In genomic region chr19:46592751-46593439, GRCm38 (mm10) we compare ENCODE assay signal across 19 mouse cellular contexts. TPM values are rescaled to one million over a fixed set of nuclear protein-coding genes. Genes with fewer than 3 reads are reported as not detected.
A peak's percentile ranks its signal among the peaks of the same experiment; 100 is the strongest.
DNase-seq lines count a peak whose midpoint lies in the region; ATAC-seq and TF ChIP-seq lines count a peak whose summit lies in the region.
"Had no signal": no experiment of that assay in that cellular context is flagged by ENCODE, and none has a peak within 500 bp of the region (broad histone marks: within the 10 kb centered on the region; RNA-seq: fewer than 3 reads in every experiment).

No protein-coding gene starts in this region.

- H3K9ac ChIP-seq in liver, embryonic 14.5 days (replicated peaks) = no peak overlapping the region
- H3K9ac ChIP-seq: embryonic facial prominence, embryonic 13.5 days; heart, embryonic 15.5 days had no signal

- no peaks in the 10 kb centered on the region for H3K36me3 ChIP-seq in liver, embryonic 14.5 days (replicated peaks; ENCODE audit: control insufficient read depth, insufficient read depth, low read depth)

- H3K27me3 ChIP-seq in liver, embryonic 14.5 days (ENCODE audit: control insufficient read depth, insufficient read depth, low read length) = no peaks in the 10 kb centered on the region
- H3K27me3 ChIP-seq: embryonic facial prominence, embryonic 13.5 days; heart, embryonic 15.5 days; megakaryocyte, embryonic 14.5 days had no signal

- TF ChIP-seq EP300 in liver, embryonic 14.5 days (IDR thresholded peaks at IDR 0.05; ENCODE audit: low read depth) = no peak

- 78% methylated on average over 9 of the region's 9 CpGs for WGBS in liver, embryonic 14.5 days (ENCODE audit: insufficient replicate concordance)

- H3K4me3 ChIP-seq in gastrocnemius, adult 2 months = no peak overlapping the region
- no peak overlapping the region for H3K4me3 ChIP-seq in liver, embryonic 14.5 days (ENCODE audit: insufficient read depth in 1 of 2, low read depth in 2 of 2, low read length in 2 of 2)
- H3K4me3 ChIP-seq: embryonic facial prominence, embryonic 13.5 days; heart, embryonic 15.5 days; megakaryocyte, embryonic 14.5 days; myocyte had no signal

- H3K4me1 ChIP-seq in liver, embryonic 14.5 days (replicated peaks; ENCODE audit: control insufficient read depth in 2 of 2, insufficient read depth in 2 of 2, low read length in 1 of 2) = no peaks in the 10 kb centered on the region; a peak in 1 of 4 replicates
- H3K4me1 ChIP-seq: embryonic facial prominence, embryonic 13.5 days; heart, embryonic 15.5 days had no signal

- TF ChIP-seq CTCF in gastrocnemius, adult 2 months (IDR thresholded peaks at IDR 0.05) = peak; percentile 18; the same call in 1 of the 2 replicates
- TF ChIP-seq CTCF in liver, embryonic 14.5 days (IDR thresholded peaks at IDR 0.05; ENCODE audit: low read depth) = peak; percentile 51

- no peaks in the 10 kb centered on the region for H3K9me3 ChIP-seq in liver, embryonic 14.5 days (ENCODE audit: control insufficient read depth, low read length)
- H3K9me3 ChIP-seq: embryonic facial prominence, embryonic 13.5 days; heart, embryonic 15.5 days; megakaryocyte, embryonic 14.5 days had no signal

- no peak overlapping the region for H3K4me2 ChIP-seq in liver, embryonic 14.5 days (ENCODE audit: low read depth)
- H3K4me2 ChIP-seq: embryonic facial prominence, embryonic 13.5 days; heart, embryonic 15.5 days had no signal

- ATAC-seq in liver, embryonic 14.5 days (ENCODE audit: insufficient read depth) = no peak
- ATAC-seq: intestine, embryonic 16.5 days had no signal

- no peak overlapping the region for H3K27ac ChIP-seq in gastrocnemius, adult 2 months
- no peak overlapping the region for H3K27ac ChIP-seq in liver, embryonic 14.5 days
- H3K27ac ChIP-seq: embryonic facial prominence, embryonic 13.5 days; heart, embryonic 15.5 days had no signal

- DNase-seq in gastrocnemius, adult 2 months = no peak
- DNase-seq in gastrocnemius, postnatal 36 days = no peak
- DNase-seq in liver, embryonic 14.5 days (ENCODE audit: low read depth in 3 of 3, low spot score in 3 of 3) = no peak
- DNase-seq in liver (no peak), 3T3-L1 (ENCODE audit: low read depth, low spot score) (peak; percentile 39), NIH3T3 (ENCODE audit: low read depth) (peak; percentile 52)
- no peak for DNase-seq in cerebellum, adult 11-12 months
- no peak for DNase-seq in frontal cortex, postnatal 25 days (ENCODE audit: low spot score in 2 of 2)
- DNase-seq: cerebellum, adult 18-20 months; kidney, postnatal 25 days; left cerebral cortex, postnatal 4 days; lung, adult 18-20 months; retina, postnatal 1 day; thymus, postnatal 14 days had no signal

- intact Hi-C loops in gastrocnemius, adult 2 months (cut with DNase I) = no loop called here
- intact Hi-C loops in gastrocnemius, postnatal 36 days (cut with DNase I) = loop anchor here (10.0 kb wide), 2 partner anchors 272 to 372 kb away; no protein-coding TSS in a partner anchor

RNA-seq across cellular contexts. Expression of gene Wbp1l, which starts 6.0 kb away (rescaled TPM):
- 100 to 1,000 TPM in 1 of 2 experiments, 10 to 100 TPM in 1; 65.4 to 101 TPM for total RNA-seq in gastrocnemius, adult 2 months (2021)
- total RNA-seq in gastrocnemius, postnatal 36 days (2021) = 10 to 100 TPM; 56.2 to 66.2 TPM
- polyA plus RNA-seq in liver, embryonic 14.5 days (2012; rRNA removed) = 10.6 and 10.7 TPM in 2 replicates
- polyA plus RNA-seq in liver, embryonic 14.5 days (2014; fragmentation: Nextera tagmentation; extraction: Ambion mirVana) = 9.8 and 11.8 TPM in 2 replicates

RNA-seq across cellular contexts. Expression of gene Sfxn2, which starts 19.7 kb away (rescaled TPM):
- 1 to 10 TPM; 3.2 to 3.7 TPM for total RNA-seq in gastrocnemius, adult 2 months (2021)
- total RNA-seq in gastrocnemius, postnatal 36 days (2021) = 1 to 10 TPM; 2.7 to 4.1 TPM
- 5.8 and 7.4 TPM in 2 replicates for polyA plus RNA-seq in liver, embryonic 14.5 days (2012; rRNA removed)
- 15.0 and 15.9 TPM in 2 replicates for polyA plus RNA-seq in liver, embryonic 14.5 days (2014; fragmentation: Nextera tagmentation; extraction: Ambion mirVana)

RNA-seq across cellular contexts. Expression of gene Arl3, which starts 19.9 kb away (rescaled TPM):
- 10 to 100 TPM; 64.0 to 67.7 TPM for total RNA-seq in gastrocnemius, adult 2 months (2021)
- 10 to 100 TPM; 44.6 to 60.8 TPM for total RNA-seq in gastrocnemius, postnatal 36 days (2021)
- 14.7 and 27.6 TPM in 2 replicates for polyA plus RNA-seq in liver, embryonic 14.5 days (2012; rRNA removed)
- 17.1 and 17.6 TPM in 2 replicates for polyA plus RNA-seq in liver, embryonic 14.5 days (2014; fragmentation: Nextera tagmentation; extraction: Ambion mirVana)

Comparison
In these comparisons a context has a peak if more than half of its experiments do, and no peak if none do; other contexts are left out.
1. DNase-seq: peak in 3T3-L1 (single experiment) and NIH3T3 (single experiment); none in gastrocnemius, adult 2 months (single experiment), gastrocnemius, postnatal 36 days (0 of 2), liver, embryonic 14.5 days (0 of 3), liver (single experiment), cerebellum, adult 11-12 months (single experiment) and frontal cortex, postnatal 25 days (0 of 2).